Mouse (Mus musculus): ENCODE results near the gene Akp3. TPM values are rescaled to one million over a fixed set of nuclear protein-coding genes. Genes with fewer than 3 reads are reported as not detected.

Akp3 gene
- not detected in 2 replicates for polyA plus RNA-seq (2011; ENCODE audit: insufficient read length, low read depth, missing spikeins)

DNA sequence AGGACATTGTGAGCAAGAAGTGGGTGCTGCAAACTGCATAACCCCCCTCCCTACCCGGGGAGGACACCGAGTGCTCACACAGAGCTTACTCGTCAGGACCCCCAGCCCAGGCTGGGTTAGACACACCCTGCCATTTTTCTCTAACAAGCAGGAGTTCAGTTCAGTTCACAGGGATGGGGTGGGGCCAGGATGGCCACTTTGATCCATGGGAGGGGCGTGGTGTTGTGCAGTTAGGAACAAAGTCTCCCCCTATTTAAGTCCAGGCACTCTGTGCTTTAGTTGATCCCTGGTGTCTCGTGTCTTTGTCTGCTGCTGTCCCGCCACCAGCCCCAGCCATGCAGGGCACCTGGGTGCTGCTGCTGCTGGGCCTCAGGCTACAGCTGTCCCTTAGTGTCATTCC is at the start of gene Akp3:
TSS of gene Akp3 (plus strand) at position 301 of the 400 bp plus-strand sequence.
- no peak within 1 kb of the TSS for H3K4me3 ChIP-seq (ENCODE audit: insufficient read depth, low read length)
- TF ChIP-seq POLR2A (IDR thresholded peaks at IDR 0.05; ENCODE audit: low read depth, low read length): no peak
- no peak within 1 kb of the TSS for H3K27ac ChIP-seq (ENCODE audit: insufficient read depth, low read length)
- no peaks in the 10 kb centered on the region for H3K4me1 ChIP-seq (ENCODE audit: control insufficient read depth, insufficient read depth, low read length)

DNA sequence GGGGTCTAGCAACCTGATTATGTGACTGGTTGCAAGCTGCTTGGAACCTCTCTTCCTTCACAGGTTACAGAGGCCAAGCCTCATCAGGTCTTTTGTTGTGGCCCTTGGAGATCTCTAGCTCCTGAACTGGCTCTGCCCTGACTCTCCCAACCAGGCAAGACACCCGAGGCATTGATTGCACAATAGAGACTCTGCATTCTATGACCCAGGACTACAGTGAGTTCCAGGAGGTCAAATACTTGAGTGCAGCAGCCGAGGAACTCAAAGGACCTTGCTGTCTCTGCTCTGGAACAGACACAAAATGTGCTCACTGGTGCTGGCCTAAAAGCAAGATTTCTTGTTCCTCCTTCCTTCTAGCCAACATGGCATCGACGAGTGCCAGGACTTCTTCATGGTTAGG is 38.6 kb upstream of the Akp3 start:
- TF ChIP-seq POLR2A (IDR thresholded peaks at IDR 0.05; ENCODE audit: low read depth, low read length) (no peak), CTCF (IDR thresholded peaks at IDR 0.05; ENCODE audit: borderline replicate concordance, insufficient read depth, low read length) (no peak)
- Histone ChIP-seq H3K4me3 (ENCODE audit: insufficient read depth, low read length) (no peak overlapping the region), H3K27ac (ENCODE audit: insufficient read depth, low read length) (no peak overlapping the region), H3K4me1 (ENCODE audit: control insufficient read depth, insufficient read depth, low read length) (no peaks in the 10 kb centered on the region)

DNA sequence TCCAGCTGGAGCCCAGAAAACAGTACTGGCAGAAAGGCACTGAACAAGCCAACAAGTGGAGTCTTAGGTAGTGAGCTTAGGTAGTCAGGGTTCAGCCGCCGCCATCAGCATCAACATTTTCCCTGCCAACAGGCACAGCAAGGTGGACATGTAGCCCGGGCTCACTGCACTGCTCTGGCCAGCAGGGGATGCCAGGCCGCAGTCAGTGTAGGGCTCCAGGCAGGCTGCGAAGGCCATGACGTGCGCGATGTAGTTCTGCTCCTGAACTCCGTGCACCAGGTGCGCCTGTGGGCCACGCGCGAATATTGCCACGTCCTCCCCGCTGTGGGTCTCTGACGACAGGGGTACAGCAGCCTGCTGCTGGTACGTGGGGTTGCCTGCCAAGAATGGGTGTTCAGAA is 37.8 kb upstream of the Akp3 start:
- Histone ChIP-seq H3K4me3 (ENCODE audit: insufficient read depth, low read length) (no peak overlapping the region), H3K27ac (ENCODE audit: insufficient read depth, low read length) (no peak overlapping the region), H3K4me1 (ENCODE audit: control insufficient read depth, insufficient read depth, low read length) (no peaks in the 10 kb centered on the region)
- TF ChIP-seq CTCF (IDR thresholded peaks at IDR 0.05; ENCODE audit: borderline replicate concordance, insufficient read depth, low read length): 0 out of 2 replicates have a peak, but pooled peaks have one; percentile 5
- no peak for TF ChIP-seq POLR2A (IDR thresholded peaks at IDR 0.05; ENCODE audit: low read depth, low read length)

DNA sequence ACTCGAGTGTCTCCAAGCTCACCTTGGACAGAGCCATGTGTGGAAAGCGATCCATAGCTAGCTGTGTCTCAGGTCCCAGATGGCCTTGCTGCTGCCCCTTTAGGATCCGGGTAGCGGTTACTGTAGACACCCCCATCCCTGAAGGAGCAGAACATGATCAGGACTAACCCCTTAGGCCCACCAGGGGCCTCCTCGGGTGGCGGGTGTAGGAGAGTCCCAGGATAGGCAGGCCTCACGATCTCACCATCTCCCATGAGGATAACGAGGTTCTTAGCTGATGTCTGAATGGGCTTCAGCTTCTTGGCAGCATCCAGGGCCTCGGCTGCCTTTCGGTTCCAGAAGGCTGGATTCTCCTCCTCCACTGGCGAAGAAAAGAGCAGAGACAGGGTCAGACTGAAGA is 35.5 kb upstream of the Akp3 start:
- no peak overlapping the region for H3K27ac ChIP-seq (ENCODE audit: insufficient read depth, low read length)
- no peaks in the 10 kb centered on the region for H3K4me1 ChIP-seq (ENCODE audit: control insufficient read depth, insufficient read depth, low read length)
- H3K4me3 ChIP-seq (ENCODE audit: insufficient read depth, low read length): no peak overlapping the region
- no peak for TF ChIP-seq POLR2A (IDR thresholded peaks at IDR 0.05; ENCODE audit: low read depth, low read length)
- TF ChIP-seq CTCF (IDR thresholded peaks at IDR 0.05; ENCODE audit: borderline replicate concordance, insufficient read depth, low read length): no peak

DNA sequence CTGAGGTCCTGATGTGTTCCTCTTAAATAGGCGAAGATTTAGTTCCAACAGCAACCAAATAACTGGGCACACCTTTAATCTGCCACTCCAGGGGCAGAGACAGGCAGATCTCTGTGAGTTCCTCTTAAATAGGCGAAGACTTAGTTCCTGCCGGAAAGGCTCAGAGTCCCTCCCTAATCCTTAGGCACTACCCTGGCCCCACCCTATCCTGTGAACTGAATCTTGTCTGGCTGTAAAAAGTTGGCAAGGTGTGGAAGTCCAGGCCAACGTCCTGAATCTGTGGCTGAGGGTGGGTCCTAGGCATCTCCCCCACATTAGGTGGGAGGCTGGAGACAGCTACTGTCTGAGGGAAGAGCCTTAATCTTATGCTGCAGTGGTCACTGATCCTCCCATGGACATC is 34.9 kb upstream of the Akp3 start, which contains the start of gene Alppl2:
TSS of gene Alppl2 (minus strand) at position 101 of the 400 bp plus-strand sequence.
- no peaks in the 10 kb centered on the region for H3K4me1 ChIP-seq (ENCODE audit: control insufficient read depth, insufficient read depth, low read length)
- H3K27ac ChIP-seq (ENCODE audit: insufficient read depth, low read length): no peak within 1 kb of the TSS
- TF ChIP-seq POLR2A (IDR thresholded peaks at IDR 0.05; ENCODE audit: low read depth, low read length) (no peak), CTCF (IDR thresholded peaks at IDR 0.05; ENCODE audit: borderline replicate concordance, insufficient read depth, low read length) (no peak)

DNA sequence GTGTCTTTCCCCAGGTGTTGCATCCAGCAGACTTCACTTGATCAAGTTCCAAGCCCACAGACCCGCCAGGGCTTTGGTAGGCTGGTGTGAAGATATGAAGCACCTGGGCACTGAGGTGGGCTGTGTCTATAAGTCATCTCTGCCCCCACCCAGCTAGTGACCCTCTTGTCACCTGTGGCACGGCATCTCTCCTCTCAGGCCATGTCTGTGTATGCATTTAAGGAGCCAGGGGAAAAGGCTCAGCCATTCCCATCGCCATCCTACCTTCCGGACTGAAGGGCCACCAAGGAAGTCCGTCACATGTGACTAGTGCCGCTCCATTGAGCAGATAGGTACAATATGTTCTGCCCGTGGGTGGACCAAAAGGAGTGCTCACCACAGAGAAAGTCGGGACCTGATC is 29.1 kb upstream of the Akp3 start:
- H3K27ac ChIP-seq (ENCODE audit: insufficient read depth, low read length): no peak overlapping the region
- no peak overlapping the region for H3K4me3 ChIP-seq (ENCODE audit: insufficient read depth, low read length)
- TF ChIP-seq POLR2A (IDR thresholded peaks at IDR 0.05; ENCODE audit: low read depth, low read length) (no peak), CTCF (IDR thresholded peaks at IDR 0.05; ENCODE audit: borderline replicate concordance, insufficient read depth, low read length) (no peak)
- H3K4me1 ChIP-seq (ENCODE audit: control insufficient read depth, insufficient read depth, low read length): no peaks in the 10 kb centered on the region

More for the DNA sequence above, 34.9 kb upstream of the Akp3 start, which contains the start of gene Alppl2:
- H3K4me3 ChIP-seq (ENCODE audit: insufficient read depth, low read length): no peak within 1 kb of the TSS

DNA sequence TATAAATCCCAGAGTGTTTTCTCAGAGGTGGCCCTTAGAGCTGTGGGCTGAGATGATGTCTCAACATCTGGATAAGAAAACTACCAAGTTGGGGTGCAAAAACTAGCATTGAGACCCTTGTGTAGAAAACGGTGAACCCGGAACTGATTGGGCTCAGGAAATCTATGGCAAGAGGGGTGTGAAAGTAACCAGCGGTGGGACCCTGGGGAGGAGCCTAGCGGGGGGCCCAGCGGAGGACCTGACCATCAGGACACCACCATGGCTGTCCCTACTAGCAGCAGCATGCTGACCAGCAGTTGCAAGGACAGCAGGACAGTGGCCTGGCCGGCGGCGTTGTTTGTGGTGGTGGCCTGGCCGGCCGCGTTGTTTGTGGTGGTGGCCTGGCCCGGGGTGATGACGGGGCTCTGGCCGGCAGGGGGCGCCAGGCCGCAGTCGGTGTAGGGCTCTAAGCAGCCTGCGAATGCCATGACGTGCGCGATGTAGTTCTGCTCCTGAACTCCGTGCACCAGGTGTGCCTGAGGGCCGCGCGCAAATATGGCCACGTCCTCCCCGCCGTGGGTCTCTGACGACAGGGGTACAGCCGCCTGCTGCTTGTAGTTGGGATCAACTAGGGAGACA is 26.3 kb upstream of the Akp3 start:
- no peaks in the 10 kb centered on the region for H3K4me1 ChIP-seq (ENCODE audit: control insufficient read depth, insufficient read depth, low read length)
- no peak overlapping the region for H3K4me3 ChIP-seq (ENCODE audit: insufficient read depth, low read length)
- H3K27ac ChIP-seq (ENCODE audit: insufficient read depth, low read length): no peak overlapping the region
- TF ChIP-seq POLR2A (IDR thresholded peaks at IDR 0.05; ENCODE audit: low read depth, low read length) (no peak), CTCF (IDR thresholded peaks at IDR 0.05; ENCODE audit: borderline replicate concordance, insufficient read depth, low read length) (peak; percentile 65)

DNA sequence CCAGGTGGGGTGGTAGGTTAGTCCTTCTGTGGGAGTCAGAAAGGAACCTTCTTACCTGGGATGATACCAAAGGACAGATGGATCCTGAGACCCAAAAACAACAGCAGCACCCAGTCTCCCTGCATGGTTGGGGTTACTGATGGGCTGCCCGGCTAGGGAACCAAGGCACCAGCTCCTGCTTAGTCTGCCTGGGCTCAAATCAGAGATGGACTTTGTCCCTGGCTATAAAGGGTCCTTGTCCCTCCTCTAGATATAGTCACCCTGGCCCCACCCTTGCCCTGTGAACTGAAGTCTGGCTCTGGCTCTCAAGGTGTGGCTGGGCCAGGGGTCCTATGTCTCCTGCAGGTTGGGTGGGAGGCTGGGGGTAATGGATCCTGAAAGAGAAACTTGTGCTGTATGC is 23.4 kb upstream of the Akp3 start, which contains the start of gene Alpi:
TSS of gene Alpi (minus strand) at position 196 of the 400 bp plus-strand sequence.
- TF ChIP-seq POLR2A (IDR thresholded peaks at IDR 0.05; ENCODE audit: low read depth, low read length) (no peak), CTCF (IDR thresholded peaks at IDR 0.05; ENCODE audit: borderline replicate concordance, insufficient read depth, low read length) (no peak)
- Histone ChIP-seq H3K4me3 (ENCODE audit: insufficient read depth, low read length) (no peak within 1 kb of the TSS), H3K27ac (ENCODE audit: insufficient read depth, low read length) (no peak within 1 kb of the TSS), H3K4me1 (ENCODE audit: control insufficient read depth, insufficient read depth, low read length) (no peaks in the 10 kb centered on the region)

DNA sequence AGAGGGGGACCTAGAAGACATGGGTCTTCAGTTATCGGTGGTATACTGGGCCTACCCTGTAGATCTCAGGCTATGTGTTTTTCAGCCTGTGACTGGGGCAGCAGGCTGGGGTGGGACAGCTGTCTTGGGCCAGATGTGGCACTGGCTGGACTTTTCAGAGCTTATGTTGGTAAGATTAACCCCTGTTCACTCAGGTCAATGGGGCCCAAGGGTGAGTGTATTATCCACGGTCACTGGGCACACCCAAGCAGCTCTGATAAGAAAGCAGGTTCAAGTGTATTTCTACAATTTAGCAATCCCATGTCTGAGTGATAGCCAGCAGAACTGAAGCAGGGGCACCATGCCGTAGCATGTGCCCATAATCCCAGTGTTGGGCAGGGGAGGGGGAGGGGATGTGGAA is 22.7 kb upstream of the Akp3 start:
- no peak for TF ChIP-seq CTCF (IDR thresholded peaks at IDR 0.05; ENCODE audit: borderline replicate concordance, insufficient read depth, low read length)
- no peak for TF ChIP-seq POLR2A (IDR thresholded peaks at IDR 0.05; ENCODE audit: low read depth, low read length)
- no peaks in the 10 kb centered on the region for H3K4me1 ChIP-seq (ENCODE audit: control insufficient read depth, insufficient read depth, low read length)
- H3K27ac ChIP-seq (ENCODE audit: insufficient read depth, low read length): no peak overlapping the region
- H3K4me3 ChIP-seq (ENCODE audit: insufficient read depth, low read length): no peak overlapping the region

DNA sequence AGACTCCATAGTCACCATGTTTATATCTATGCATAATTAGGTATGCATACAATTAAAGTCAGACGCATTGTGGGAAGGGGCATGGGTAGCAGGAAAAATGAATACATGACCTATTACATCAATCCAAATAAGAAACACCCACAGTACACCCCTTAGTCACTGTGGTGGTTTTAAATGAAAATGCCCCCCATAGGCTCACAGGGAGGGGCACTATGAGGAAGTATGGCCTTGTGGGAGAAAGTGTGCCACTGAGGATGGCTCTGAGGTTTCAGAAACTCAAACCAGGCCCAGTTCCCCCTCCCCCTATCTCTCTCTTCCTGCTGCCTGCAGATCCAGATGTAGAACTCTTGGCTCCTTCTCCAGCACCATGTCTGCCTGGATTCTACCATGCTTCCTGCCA is 20.8 kb upstream of the Akp3 start:
- TF ChIP-seq POLR2A (IDR thresholded peaks at IDR 0.05; ENCODE audit: low read depth, low read length) (no peak), CTCF (IDR thresholded peaks at IDR 0.05; ENCODE audit: borderline replicate concordance, insufficient read depth, low read length) (no peak)
- H3K4me1 ChIP-seq (ENCODE audit: control insufficient read depth, insufficient read depth, low read length): no peaks in the 10 kb centered on the region
- H3K27ac ChIP-seq (ENCODE audit: insufficient read depth, low read length): no peak overlapping the region
- H3K4me3 ChIP-seq (ENCODE audit: insufficient read depth, low read length): no peak overlapping the region

All from embryonic fibroblast, embryonic 13.5 days (primary cell).